Mouse (Mus musculus) neutrophil, adult 65 days (primary cell): ENCODE results near the gene Tnn. TPM values are rescaled to one million over a fixed set of nuclear protein-coding genes. Genes with fewer than 3 reads are reported as not detected.

Experiments used
- total RNA-seq: library from RNA; stranded (reverse); gene quantifications from 2 replicates; pipeline ENCODE4 v1.2.4, GENCODE M21; 2023

The Tnn gene
- not detected in 2 replicates for total RNA-seq

GRCm38 (mm10) chr1:160153480-160153879 is at the start of gene Tnn:
TSS of gene Tnn (minus strand) at chr1:160153580.

DNA sequence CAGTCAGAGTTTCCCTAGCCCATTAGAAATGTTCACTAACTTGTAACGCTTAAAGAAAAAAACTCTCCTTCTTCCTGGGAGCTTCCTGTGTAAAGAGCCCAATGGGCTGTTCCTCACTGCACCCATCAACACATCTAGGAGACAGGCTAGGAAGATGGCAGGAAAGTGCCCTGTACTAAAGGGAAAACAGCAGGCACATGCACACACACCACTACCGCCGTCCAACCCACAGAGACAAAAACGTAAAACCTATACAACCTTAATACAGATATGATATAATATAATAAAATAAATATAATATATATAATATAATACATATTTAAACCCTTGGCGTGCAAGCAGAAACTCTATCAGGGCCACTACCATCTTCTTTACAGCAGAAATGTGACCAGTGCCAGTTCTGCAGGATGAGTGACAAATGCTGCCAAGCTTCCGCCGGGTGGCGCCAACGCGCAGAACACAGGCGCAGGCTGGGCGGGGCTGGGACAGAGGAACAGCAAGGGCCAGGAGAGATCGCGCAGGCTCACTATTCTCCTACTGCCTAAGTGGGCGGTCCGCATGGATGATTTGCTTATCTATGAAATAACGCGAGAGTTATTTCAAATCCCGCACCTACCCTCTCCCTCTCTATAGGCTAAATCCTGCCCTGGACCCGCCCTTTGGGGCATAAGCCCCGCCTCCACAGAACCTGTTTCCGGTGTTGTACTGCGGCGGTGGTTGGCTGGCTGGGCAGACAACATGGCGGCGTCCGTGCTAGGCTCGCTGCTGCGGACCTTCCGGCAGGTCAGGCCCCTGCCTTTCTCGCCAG is 41.4 kb upstream of the Tnn start, which contains the start of gene Mrps14:
Mrps14 (plus strand) TSS at position 687 of the 808 bp plus-strand sequence.

DNA sequence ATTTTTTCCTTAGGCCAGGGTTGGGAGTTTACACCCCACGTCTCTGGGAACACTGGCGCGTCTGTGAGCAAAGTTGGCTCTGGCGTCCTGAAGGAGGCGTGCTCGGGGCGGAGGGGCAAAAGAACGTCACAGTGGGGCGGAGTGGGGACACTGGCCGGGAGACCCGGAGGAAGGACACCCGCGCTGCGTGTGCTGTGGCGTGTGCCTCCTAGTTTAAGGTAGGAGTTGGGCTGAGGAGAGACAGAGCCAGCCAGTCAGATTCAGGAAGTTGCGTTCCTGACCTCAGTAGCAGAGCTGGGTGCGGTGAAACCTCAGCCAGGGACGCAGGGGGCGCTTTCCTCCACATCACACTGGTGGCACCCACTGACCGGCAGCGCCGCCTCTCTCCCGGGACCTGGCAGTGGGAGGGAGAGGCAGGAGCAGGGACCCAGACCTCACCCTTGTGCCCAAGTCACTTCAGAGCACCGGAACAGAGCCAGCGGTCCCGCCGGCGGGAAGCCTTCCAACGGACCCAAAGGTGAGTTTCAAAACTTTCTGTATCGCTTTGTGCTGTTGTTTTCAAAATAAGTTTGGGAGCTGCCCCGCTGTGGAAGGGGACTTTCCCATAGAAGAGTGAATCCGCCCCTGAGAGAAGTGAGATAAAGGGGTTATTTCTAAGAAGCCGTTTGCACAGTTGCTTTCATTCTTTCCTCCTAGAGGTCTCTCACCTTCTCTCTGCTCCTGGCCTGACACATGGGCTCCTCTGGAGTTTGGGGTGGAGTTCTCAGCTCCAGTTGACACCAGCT is 109.0 kb downstream of the Tnn start, which contains the start of gene 4930523C07Rik:
4930523C07Rik (plus strand) TSS at position 146 of the 785 bp plus-strand sequence.

Other genes with a start within 250 kb of the Tnn start
- 130 and 154 TPM in 2 replicates for gene 4930523C07Rik, start 109.2 kb downstream of the Tnn start, total RNA-seq
- 30.6 and 35.8 TPM in 2 replicates for gene Mrps14, start 41.6 kb upstream of the Tnn start, total RNA-seq
- 26.8 TPM in 2 replicates for gene Cacybp, start 59.3 kb upstream of the Tnn start, total RNA-seq